In the genomic region with DNA sequence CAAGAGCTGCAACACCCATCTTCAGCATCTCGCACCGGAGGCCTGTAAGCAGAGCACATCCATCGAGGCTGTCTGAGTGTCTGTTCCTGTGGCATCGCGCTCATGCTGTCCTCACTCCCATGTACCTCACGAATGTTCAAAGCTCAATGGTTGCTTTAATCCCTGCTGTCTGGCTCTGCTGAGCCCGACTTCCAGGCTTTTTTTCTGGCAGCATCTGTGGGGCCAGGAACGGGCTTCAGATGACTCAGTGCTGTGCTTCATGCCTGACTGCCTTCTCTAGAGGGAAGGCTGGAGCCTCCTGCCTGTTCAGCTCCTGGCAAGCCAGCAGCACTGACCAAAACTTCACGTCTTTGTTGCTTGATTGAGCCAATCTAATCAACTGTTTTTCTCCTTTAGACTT, we compare ENCODE assay signal across 9 mouse cellular contexts.
DNase-seq lines count a peak whose midpoint lies in the region; ATAC-seq and TF ChIP-seq lines count a peak whose summit lies in the region.
"Had no signal": no experiment of that assay in that cellular context is flagged by ENCODE, and none has a peak within 500 bp of the region (broad histone marks: within the 10 kb centered on the region; RNA-seq: fewer than 3 reads in every experiment).

No protein-coding gene starts in this region.

- no peak for TF ChIP-seq CTCF in left cerebral cortex, adult 2 months (IDR thresholded peaks at IDR 0.05)
- TF ChIP-seq CTCF in Patski (IDR thresholded peaks at IDR 0.05): no peak

- peak in 1 of 2 experiments; percentile 48 for DNase-seq in left cerebral cortex, adult 2 months (ENCODE audit: extremely low spot score in 1 of 2, low spot score in 2 of 2)
- no peak for DNase-seq in left cerebral cortex, postnatal 10 days (ENCODE audit: extremely low spot score in 1 of 2, low spot score in 2 of 2)
- peak; percentile 72 for DNase-seq in Patski (ENCODE audit: low read depth, low spot score)
- peak; percentile 81 for DNase-seq in cerebellum, adult 9-11 months
- DNase-seq in kidney, postnatal 14 days: peak; percentile 76
- no peak for DNase-seq in lung, postnatal 10 days
- no peak for DNase-seq in c-Kit-positive CD71-positive TER-119-positive erythroid progenitor cells, embryonic 14.5 days (ENCODE audit: low spot score)

- peak overlapping the region; percentile 50; the same call in 1 of the 2 replicates for H3K27ac ChIP-seq in left cerebral cortex, adult 2 months
- H3K27ac ChIP-seq: embryonic facial prominence, embryonic 15.5 days; liver, embryonic 15.5 days had no signal

- POLR2A ChIA-PET in Patski (lab: Charles Lee): interaction anchor here (0.6 to 0.7 kb wide), 4 partner anchors 12 to 902 kb away, joined by 3 to 8 read pairs (median 4); no protein-coding TSS in a partner anchor

- H3K4me3 ChIP-seq in left cerebral cortex, adult 2 months: no peak overlapping the region
- H3K4me3 ChIP-seq: embryonic facial prominence, embryonic 15.5 days; liver, embryonic 15.5 days had no signal

- in situ Hi-C loops in Patski (cut with MboI; ENCODE audit: low pct_unique_long_range_greater_than_20kb): no loop called here

- no peaks in the 10 kb centered on the region for H3K27me3 ChIP-seq in Patski
- H3K27me3 ChIP-seq: embryonic facial prominence, embryonic 15.5 days; liver, embryonic 15.5 days had no signal

- intact Hi-C loops in left cerebral cortex, adult 2 months (cut with DNase I): no loop called here
- intact Hi-C loops in left cerebral cortex, postnatal 10 days (cut with DNase I): no loop called here

- ATAC-seq in Patski: peak; percentile 97

- CTCF ChIA-PET in Patski (lab: Charles Lee): no interaction called here

Comparison
In these comparisons a context has a peak if more than half of its experiments do, and no peak if none do; other contexts are left out.
1. DNase-seq: peak in Patski (single experiment), cerebellum, adult 9-11 months (single experiment) and kidney, postnatal 14 days (single experiment); none in left cerebral cortex, postnatal 10 days (0 of 2), lung, postnatal 10 days (single experiment) and c-Kit-positive CD71-positive TER-119-positive erythroid progenitor cells, embryonic 14.5 days (single experiment).